Comparison of ENCODE assay signal across 13 mouse cellular contexts in genomic region chr1:118359071-118359761, GRCm38 (mm10). TPM values are rescaled to one million over a fixed set of nuclear protein-coding genes. Genes with fewer than 3 reads are reported as not detected.
A peak's percentile ranks its signal among the peaks of the same experiment; 100 is the strongest.
DNase-seq lines count a peak whose midpoint lies in the region; TF ChIP-seq lines count a peak whose summit lies in the region.
"Had no signal": no experiment of that assay in that cellular context is flagged by ENCODE, and none has a peak within 500 bp of the region (broad histone marks: within the 10 kb centered on the region; RNA-seq: fewer than 3 reads in every experiment).

No protein-coding gene starts in this region.

- intact Hi-C loops in gastrocnemius, postnatal 14 days (cut with DNase I; ENCODE audit: low total_unique reads), result no loop called here
- intact Hi-C loops in heart, postnatal 36 days (cut with DNase I), result no loop called here

- TF ChIP-seq CTCF in layer of hippocampus, adult 2 months (conservative IDR thresholded peaks at IDR 0.05), result no peak

- peak overlapping the region; percentile 39; the same call in 1 of the 2 replicates for H3K27ac ChIP-seq in layer of hippocampus, adult 2 months
- H3K27ac ChIP-seq: embryonic facial prominence, embryonic 10.5 days; hindbrain, embryonic 10.5 days; left cerebral cortex, adult 2 months; liver, embryonic 14.5 days had no signal

- no peak overlapping the region for H3K4me3 ChIP-seq in layer of hippocampus, adult 2 months
- H3K4me3 ChIP-seq: embryonic facial prominence, embryonic 10.5 days; hindbrain, embryonic 10.5 days; left cerebral cortex, adult 2 months had no signal

- peak in 1 of 2 experiments; percentile 26 for DNase-seq in layer of hippocampus, adult 2 months (ENCODE audit: low spot score in 2 of 2)
- DNase-seq in layer of hippocampus, postnatal 25 days (ENCODE audit: extremely low spot score in 1 of 2, low spot score in 1 of 2), result no peak
- DNase-seq in cerebellum, adult 8-10 months, result peak; percentile 6
- peak; percentile 10 for DNase-seq in gastrocnemius, postnatal 14 days
- DNase-seq in heart, postnatal 36 days, result peak; percentile 15 to 44
- no peak for DNase-seq in thymus, adult 18-20 months
- DNase-seq in urinary bladder, adult 2 months (ENCODE audit: low spot score), result no peak
- DNase-seq: kidney, adult 9 months; thymus, postnatal 14 days had no signal

RNA-seq across cellular contexts. Expression of gene Clasp1, which starts 29.6 kb away (rescaled TPM):
- 100 to 1,000 TPM in 1 of 2 experiments, 10 to 100 TPM in 1; 92.5 to 102 TPM for total RNA-seq in layer of hippocampus, adult 2 months (2021)
- total RNA-seq in layer of hippocampus, postnatal 25 days (2021), result 100 to 1,000 TPM in 1 of 2 experiments, 10 to 100 TPM in 1; 88.7 to 103 TPM
- total RNA-seq in gastrocnemius, postnatal 14 days (2021), result 10 to 100 TPM; 53.0 to 66.0 TPM
- 100 to 1,000 TPM; 268 to 335 TPM for total RNA-seq in heart, postnatal 36 days (2021)
- polyA plus RNA-seq in urinary bladder, adult 2 months (2012; rRNA removed), result 21.1 and 29.4 TPM in 2 replicates

RNA-seq across cellular contexts. Expression of gene Nifk, which starts 37.6 kb away (rescaled TPM):
- 10 to 100 TPM; 24.7 to 25.9 TPM for total RNA-seq in layer of hippocampus, adult 2 months (2021)
- 10 to 100 TPM; 26.0 to 29.5 TPM for total RNA-seq in layer of hippocampus, postnatal 25 days (2021)
- total RNA-seq in gastrocnemius, postnatal 14 days (2021), result 10 to 100 TPM; 20.9 to 25.4 TPM
- 10 to 100 TPM; 15.0 to 17.0 TPM for total RNA-seq in heart, postnatal 36 days (2021)
- polyA plus RNA-seq in urinary bladder, adult 2 months (2012; rRNA removed), result 26.8 and 27.3 TPM in 2 replicates

RNA-seq across cellular contexts. Expression of gene Tsn, which starts 47.7 kb away (rescaled TPM):
- total RNA-seq in layer of hippocampus, adult 2 months (2021), result 100 to 1,000 TPM; 100 to 112 TPM
- total RNA-seq in layer of hippocampus, postnatal 25 days (2021), result 100 to 1,000 TPM; 105 to 106 TPM
- 10 to 100 TPM; 63.1 to 64.5 TPM for total RNA-seq in gastrocnemius, postnatal 14 days (2021)
- total RNA-seq in heart, postnatal 36 days (2021), result 10 to 100 TPM; 62.9 to 69.1 TPM
- 74.5 and 79.3 TPM in 2 replicates for polyA plus RNA-seq in urinary bladder, adult 2 months (2012; rRNA removed)

Comparison
In these comparisons a context has a peak if more than half of its experiments do, and no peak if none do; other contexts are left out.
1. DNase-seq: peak in cerebellum, adult 8-10 months (single experiment), gastrocnemius, postnatal 14 days (single experiment) and heart, postnatal 36 days (2 of 2); none in layer of hippocampus, postnatal 25 days (0 of 2), thymus, adult 18-20 months (0 of 2) and urinary bladder, adult 2 months (single experiment).